Comparison of ENCODE assay signal across 33 mouse cellular contexts in the genomic region with DNA sequence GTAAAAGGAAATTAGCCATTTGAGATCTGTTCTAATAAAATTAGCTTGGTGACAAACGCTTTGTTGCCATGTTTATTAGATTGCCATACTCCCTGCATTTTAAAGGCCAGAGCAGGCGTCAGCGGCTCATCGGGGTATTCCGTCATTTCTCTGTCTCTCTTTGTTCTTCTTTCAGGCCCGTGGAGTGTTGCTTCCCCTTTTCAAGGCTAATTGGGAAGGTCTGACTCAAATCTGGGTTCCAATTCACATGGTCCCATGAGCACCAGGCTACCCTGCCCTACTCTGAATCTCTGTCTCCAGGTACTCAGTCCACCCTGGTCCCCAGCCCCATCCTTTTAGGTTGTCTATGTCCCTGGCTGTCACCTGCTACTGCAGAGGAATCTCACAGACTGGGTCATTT.
"Had no signal": no experiment of that assay in that cellular context is flagged by ENCODE, and none has a peak within 500 bp of the region (broad histone marks: within the 10 kb centered on the region; RNA-seq: fewer than 3 reads in every experiment).

No protein-coding gene starts in this region.

- H3K4me2 ChIP-seq: heart, embryonic 12.5 days; heart, embryonic 13.5 days; heart, embryonic 15.5 days; hindbrain, embryonic 12.5 days; hindbrain, embryonic 13.5 days; hindbrain, embryonic 14.5 days; hindbrain, embryonic 15.5 days; intestine, embryonic 15.5 days; kidney, embryonic 15.5 days had no signal

- H3K27ac ChIP-seq: heart, embryonic 13.5 days; heart, embryonic 15.5 days; hindbrain, embryonic 10.5 days; hindbrain, embryonic 12.5 days; hindbrain, embryonic 13.5 days; hindbrain, embryonic 14.5 days; hindbrain, embryonic 15.5 days; hindbrain, postnatal 0 days; intestine, embryonic 15.5 days; kidney, embryonic 15.5 days; kidney, postnatal 0 days; layer of hippocampus, adult 2 months; left cerebral cortex, adult 2 months had no signal

- H3K27me3 ChIP-seq: heart, embryonic 15.5 days; hindbrain, embryonic 12.5 days; intestine, embryonic 15.5 days; kidney, embryonic 15.5 days had no signal

- H3K4me3 ChIP-seq: heart, embryonic 12.5 days; heart, embryonic 13.5 days; heart, embryonic 15.5 days; hindbrain, embryonic 10.5 days; hindbrain, embryonic 12.5 days; hindbrain, embryonic 13.5 days; hindbrain, embryonic 15.5 days; intestine, embryonic 15.5 days; kidney, embryonic 15.5 days; layer of hippocampus, adult 2 months; left cerebral cortex, adult 2 months had no signal

- H3K4me1 ChIP-seq: intestine, embryonic 15.5 days had no signal

- ATAC-seq: hindbrain, embryonic 16.5 days; hindbrain, postnatal 0 days; inflammation-experienced regulatory T-cells, adult 6 months; intestine, embryonic 15.5 days; intestine, embryonic 16.5 days; intestine, postnatal 0 days had no signal

- H3K36me3 ChIP-seq: heart, embryonic 12.5 days; heart, embryonic 13.5 days; heart, embryonic 15.5 days; hindbrain, embryonic 10.5 days; hindbrain, embryonic 12.5 days; hindbrain, embryonic 13.5 days; hindbrain, embryonic 15.5 days; intestine, embryonic 15.5 days; kidney, embryonic 15.5 days had no signal

- H3K9me3 ChIP-seq: heart, embryonic 12.5 days; heart, embryonic 13.5 days; heart, embryonic 15.5 days; hindbrain, embryonic 10.5 days; hindbrain, embryonic 12.5 days; hindbrain, embryonic 13.5 days; hindbrain, embryonic 15.5 days; intestine, embryonic 15.5 days; kidney, embryonic 15.5 days had no signal

- DNase-seq: heart, postnatal 10 days; heart, postnatal 14 days; heart, postnatal 36 days; heart, postnatal 4 days; kidney, adult 11 months; kidney, adult 18-20 months; kidney, adult 2 months; kidney, adult 8-10 months; kidney, adult 9 months; kidney, postnatal 10 days; kidney, postnatal 14 days; kidney, postnatal 25 days; kidney, postnatal 36 days; layer of hippocampus, adult 9-11 months; layer of hippocampus, postnatal 36 days had no signal

- H3K9ac ChIP-seq: heart, embryonic 12.5 days; heart, embryonic 13.5 days; heart, embryonic 15.5 days; hindbrain, embryonic 12.5 days; hindbrain, embryonic 13.5 days; hindbrain, embryonic 14.5 days; hindbrain, embryonic 15.5 days; intestine, embryonic 15.5 days; kidney, embryonic 15.5 days had no signal
